Mouse (Mus musculus) CH12.LX (cell line): ENCODE results near the gene Hsd17b7. TPM values are rescaled to one million over a fixed set of nuclear protein-coding genes. Genes with fewer than 3 reads are reported as not detected.

Experiments used
- DNase-seq: peaks from one replicate; pipeline ENCODE4 v3.0.0-alpha.2; 2013; ENCODE audit errors: extremely low read depth
- H3K27ac ChIP-seq: 2 replicates; pipeline ENCODE4 v1.5.1; 2012; ENCODE audit warnings: low read depth, mild to moderate bottlenecking, control low read depth, moderate library complexity; ENCODE audit not compliant: insufficient read depth
- H3K27me3 ChIP-seq: replicated peaks from 2 replicates; pipeline ENCODE3; 2012; ENCODE audit warnings: inconsistent platforms
- H3K36me3 ChIP-seq, 2 experiments: replicated peaks in 1 of 2; 2 replicates each; pipeline versions ENCODE3 to v1.6.1; 2012; ENCODE audit warnings: inconsistent platforms in 1 of 2, low read length in 1 of 2, mild to moderate bottlenecking in 1 of 2, mixed read lengths in 1 of 2, moderate library complexity in 1 of 2; ENCODE audit not compliant: control insufficient read depth in 1 of 2, insufficient read depth in 1 of 2
- H3K4me1 ChIP-seq, 2 experiments: 2 replicates each; pipeline ENCODE4 v1.6.1; 2012; ENCODE audit warnings: inconsistent platforms in 1 of 2, moderate library complexity in 1 of 2; ENCODE audit not compliant: insufficient read depth in 2 of 2, control insufficient read depth in 1 of 2
- H3K4me2 ChIP-seq: 2 replicates; pipeline ENCODE4 v1.6.1; 2012; ENCODE audit warnings: low read depth, mild to moderate bottlenecking, control low read depth; ENCODE audit not compliant: poor library complexity, insufficient read depth, severe bottlenecking
- H3K4me3 ChIP-seq, 3 experiments: fragments of 150-350 bp in 1 of 3; sonication (generic) in 1 of 3; replicated peaks in 1 of 3; 2 replicates each; pipeline versions ENCODE3 to v1.5.1; 2011 to 2012; ENCODE audit warnings: low read depth in 2 of 3, low read length in 2 of 3, mild to moderate bottlenecking in 2 of 3, moderate library complexity in 2 of 3, control low read depth in 1 of 3, improper control_type of control experiment in 1 of 3, inconsistent platforms in 1 of 3, mixed read lengths in 1 of 3; ENCODE audit not compliant: poor library complexity in 1 of 3
- H3K79me2 ChIP-seq: replicated peaks from 2 replicates; pipeline ENCODE4 v1.6.1; 2012; ENCODE audit warnings: mild to moderate bottlenecking, moderate library complexity; ENCODE audit not compliant: control insufficient read depth, poor library complexity, insufficient read depth, severe bottlenecking; ENCODE audit errors: extremely low read depth
- H3K9ac ChIP-seq: 2 replicates; pipeline ENCODE4 v1.6.1; 2012; ENCODE audit warnings: low read depth, mild to moderate bottlenecking, control low read depth, moderate library complexity; ENCODE audit not compliant: insufficient read depth
- H3K9me3 ChIP-seq: replicated peaks from 2 replicates; pipeline ENCODE3; 2012; ENCODE audit warnings: low read length, inconsistent platforms, mixed read lengths
- ELF1 ChIP-seq: IDR thresholded peaks from 2 replicates; pipeline ENCODE4 v1.6.1; 2014; ENCODE audit warnings: low read depth, mild to moderate bottlenecking, inconsistent platforms, low read length, improper control_type of control experiment
- GABPA ChIP-seq: IDR thresholded peaks from 2 replicates; pipeline ENCODE4 v1.6.1; 2012; ENCODE audit warnings: low read depth, low read length, improper control_type of control experiment, inconsistent platforms; ENCODE audit not compliant: insufficient replicate concordance
- IRF4 ChIP-seq: IDR thresholded peaks from 2 replicates; pipeline ENCODE4 v1.6.1; 2014; ENCODE audit warnings: low read depth, mild to moderate bottlenecking, inconsistent platforms, low read length, improper control_type of control experiment
- MAZ ChIP-seq: IDR thresholded peaks from 2 replicates; pipeline ENCODE4 v1.6.1; 2012; ENCODE audit warnings: low read depth, mild to moderate bottlenecking, inconsistent platforms, low read length, improper control_type of control experiment, moderate library complexity
- MYC ChIP-seq: IDR thresholded peaks from 2 replicates; pipeline ENCODE4 v1.6.1; 2011; ENCODE audit warnings: low read depth, mild to moderate bottlenecking, improper control_type of control experiment, low read length
- NRF1 ChIP-seq: IDR thresholded peaks from 2 replicates; pipeline ENCODE4 v1.6.1; 2014; ENCODE audit warnings: low read depth, mild to moderate bottlenecking, inconsistent platforms, low read length, improper control_type of control experiment, moderate library complexity
- RCOR1 ChIP-seq: conservative IDR thresholded peaks from 2 replicates; pipeline ENCODE4 v1.6.1; 2012; ENCODE audit warnings: low read depth, mild to moderate bottlenecking, inconsistent platforms, low read length, improper control_type of control experiment
- SMC3 ChIP-seq: IDR thresholded peaks from 2 replicates; pipeline ENCODE4 v1.6.1; 2011; ENCODE audit warnings: low read depth, low read length, improper control_type of control experiment
- UBTF ChIP-seq: IDR thresholded peaks from 2 replicates; pipeline ENCODE4 v1.6.1; 2012; ENCODE audit warnings: low read depth, mild to moderate bottlenecking, inconsistent platforms, low read length, improper control_type of control experiment, moderate library complexity
- dilution Hi-C: fragments of 300-500 bp; cut with MboI; formaldehyde crosslinking; loops from 2 replicates; pipeline ENCODE4 v1.14.3; 2020; ENCODE audit warnings: low sequenced_read_pairs; ENCODE audit not compliant: extremely low pct_unique_long_range_greater_than_20kb, extremely low pct_ligation_motif_present
- in situ Hi-C: fragments of 300-500 bp; cut with MboI; formaldehyde crosslinking; loops from 3 replicates; pipeline ENCODE4 v1.14.3; 2019; ENCODE audit warnings: low sequenced_read_pairs, low pct_ligation_motif_present, low pct_unique_long_range_greater_than_20kb, mixed read lengths
- polyA plus RNA-seq: library from polyadenylated mRNA; unstranded; fragments of >175 nt; gene quantifications from 2 replicates; pipeline ENCODE4 v1.2.1, GENCODE M21; 2012; ENCODE audit warnings: low read depth; ENCODE audit not compliant: insufficient read length
- total RNA-seq, 2 experiments: library from RNA; depleted of rRNA; stranded (reverse); fragments of 300-350 nt in 1 of 2; fragments of >200 nt in 1 of 2; gene quantifications; 2 replicates each; pipeline ENCODE4 v1.2.3; 2012 to 2014

Hsd17b7 gene
- total and polyA plus RNA-seq, 3 experiments: 7.5 to 29.7 (median 13.9) TPM

- peaks cover 0 to 11% of the 10 kb centered on the region in 2 experiments; a peak in 2 of 4 replicates for H3K4me1 ChIP-seq
- no peaks in the 10 kb centered on the region for H3K27me3 ChIP-seq
- no peaks in the 10 kb centered on the region for H3K9me3 ChIP-seq
- no peak overlapping the region for H3K27ac ChIP-seq
- H3K4me2 ChIP-seq: no peak overlapping the region
- no peaks in the 10 kb centered on the region for H3K36me3 ChIP-seq
- in situ Hi-C loops: no loop called here
- no peak for DNase-seq
- no peak overlapping the region for H3K9ac ChIP-seq
- no peaks in the 10 kb centered on the region for H3K79me2 ChIP-seq
- TF ChIP-seq GABPA (no peak), RCOR1 (no peak), ELF1 (no peak), MYC (no peak)
- no peak overlapping the region for H3K4me3 ChIP-seq
- dilution Hi-C loops: no loop called here
Measured at GRCm38 (mm10) chr1:169977621-169978020, 8.6 kb upstream of the Hsd17b7 start.

GRCm38 (mm10) chr1:169971998-169972397 lies 3.0 kb upstream of the Hsd17b7 start:
- in situ Hi-C loops: no loop called here
- no peaks in the 10 kb centered on the region for H3K27me3 ChIP-seq
- no peak overlapping the region for H3K4me3 ChIP-seq
- H3K79me2 ChIP-seq: no peaks in the 10 kb centered on the region
- H3K27ac ChIP-seq: no peak overlapping the region
- peaks cover 0 to 39% of the 10 kb centered on the region in 2 experiments; a peak in 2 of 4 replicates for H3K4me1 ChIP-seq
- H3K4me2 ChIP-seq: no peak overlapping the region
- no peak for TF ChIP-seq MAZ
- DNase-seq: no peak
- H3K9ac ChIP-seq: no peak overlapping the region
- dilution Hi-C loops: no loop called here
- peaks cover 0 to 3% of the 10 kb centered on the region in 2 experiments for H3K36me3 ChIP-seq
- no peaks in the 10 kb centered on the region for H3K9me3 ChIP-seq

- in situ Hi-C loops: no loop called here
- no peak overlapping the region for H3K9ac ChIP-seq
- TF ChIP-seq ELF1 (no peak), NRF1 (no peak), UBTF (no peak), SMC3 (no peak), IRF4 (no peak)
- H3K4me3 ChIP-seq: no peak overlapping the region
- H3K4me1 ChIP-seq: peaks cover 0 to 39% of the 10 kb centered on the region in 2 experiments; a peak in 2 of 4 replicates
- H3K27ac ChIP-seq: no peak overlapping the region
- dilution Hi-C loops: no loop called here
- no peaks in the 10 kb centered on the region for H3K27me3 ChIP-seq
- no peaks in the 10 kb centered on the region for H3K9me3 ChIP-seq
- H3K36me3 ChIP-seq: peaks cover 0 to 14% of the 10 kb centered on the region in 2 experiments
- DNase-seq: no peak
- H3K79me2 ChIP-seq: no peaks in the 10 kb centered on the region
- no peak overlapping the region for H3K4me2 ChIP-seq
Measured at GRCm38 (mm10) chr1:169970936-169971335, 1.9 kb upstream of the Hsd17b7 start.
